8 mouse cellular contexts compared by ENCODE assay signal in the genomic region with DNA sequence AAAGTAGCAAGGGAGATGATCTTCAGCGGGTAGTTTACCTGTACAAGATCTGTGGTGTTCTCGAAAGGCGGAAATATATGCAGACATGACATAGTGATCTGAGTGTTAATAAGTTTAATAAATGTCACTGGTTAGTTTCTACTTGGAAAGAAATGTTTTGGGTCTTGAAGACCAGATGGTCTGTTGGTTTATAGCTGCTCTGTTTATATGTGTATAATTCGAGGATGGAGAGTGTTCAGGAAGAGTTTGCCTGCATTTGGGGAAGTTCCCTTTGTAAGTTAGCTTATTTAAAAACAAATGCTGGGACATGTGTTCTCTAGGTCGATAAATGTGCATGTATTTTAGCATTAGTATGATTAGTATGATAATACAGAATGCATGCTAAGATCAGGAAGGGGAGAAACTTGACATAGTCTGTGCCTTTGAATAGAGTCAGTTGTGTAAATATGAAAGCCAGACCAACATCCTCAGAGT. TPM values are rescaled to one million over a fixed set of nuclear protein-coding genes. Genes with fewer than 3 reads are reported as not detected.
A peak's percentile ranks its signal among the peaks of the same experiment; 100 is the strongest.
DNase-seq lines count a peak whose midpoint lies in the region; ATAC-seq and TF ChIP-seq lines count a peak whose summit lies in the region.

No protein-coding gene starts in this region.

- H3K9ac ChIP-seq in embryonic facial prominence, embryonic 15.5 days = peak overlapping the region; percentile 96
- H3K9ac ChIP-seq in limb, embryonic 11.5 days (ENCODE audit: low read length) = peak overlapping the region; percentile 96

- H3K27me3 ChIP-seq in megakaryocyte, embryonic 14.5 days (replicated peaks) = no peaks in the 10 kb centered on the region
- H3K27me3 ChIP-seq in embryonic facial prominence, embryonic 15.5 days = no peaks in the 10 kb centered on the region
- H3K27me3 ChIP-seq in limb, embryonic 11.5 days (ENCODE audit: control insufficient read depth, insufficient read depth, low read length) = no peaks in the 10 kb centered on the region
- no peaks in the 10 kb centered on the region for H3K27me3 ChIP-seq in small intestine, adult 2 months (ENCODE audit: control insufficient read depth, insufficient read depth, low read length)

- no peak for DNase-seq in limb, embryonic 11.5 days (ENCODE audit: low spot score)
- no peak for DNase-seq in thymus, postnatal 14 days
- no peak for DNase-seq in spleen, postnatal 14 days (ENCODE audit: low spot score in 2 of 2)
- no peak for DNase-seq in MN1 (ENCODE audit: low spot score)

- no peak for TF ChIP-seq CTCF in small intestine, adult 2 months (IDR thresholded peaks at IDR 0.05; ENCODE audit: extremely low read depth, insufficient read length, insufficient replicate concordance, low read depth, low read length)

- 0% methylated on average over 5 of the region's 5 CpGs for WGBS in embryonic facial prominence, embryonic 15.5 days
- 4% methylated on average over 5 of the region's 5 CpGs for WGBS in limb, embryonic 11.5 days
- under 1% methylated on average over 5 of the region's 5 CpGs for WGBS in small intestine, adult 2 months

- H3K4me2 ChIP-seq in embryonic facial prominence, embryonic 15.5 days (replicated peaks) = peak overlapping the region; percentile 51
- H3K4me2 ChIP-seq in limb, embryonic 11.5 days (ENCODE audit: low read depth, severe bottlenecking) = peak overlapping the region; percentile 73

- H3K9me3 ChIP-seq in megakaryocyte, embryonic 14.5 days = no peaks in the 10 kb centered on the region
- no peaks in the 10 kb centered on the region for H3K9me3 ChIP-seq in embryonic facial prominence, embryonic 15.5 days (replicated peaks)
- no peaks in the 10 kb centered on the region for H3K9me3 ChIP-seq in limb, embryonic 11.5 days (ENCODE audit: control insufficient read depth, low read length)

- H3K4me3 ChIP-seq in megakaryocyte, embryonic 14.5 days (replicated peaks) = peak overlapping the region; percentile 99
- H3K4me3 ChIP-seq in embryonic facial prominence, embryonic 15.5 days (replicated peaks) = peak overlapping the region; percentile 89
- H3K4me3 ChIP-seq in limb, embryonic 11.5 days (ENCODE audit: low read depth, low read length) = peak overlapping the region; percentile 92
- peak overlapping the region; percentile 88 for H3K4me3 ChIP-seq in small intestine, adult 2 months (ENCODE audit: low read depth, low read length)

- no peak for TF ChIP-seq POLR2A in small intestine, adult 2 months (IDR thresholded peaks at IDR 0.05; ENCODE audit: low read depth, low read length)

- ATAC-seq in megakaryocyte, adult 5-6 weeks (ENCODE audit: poor library complexity, severe bottlenecking) = no peak
- ATAC-seq in embryonic facial prominence, embryonic 15.5 days (ENCODE audit: insufficient number of reproducible peaks, low FRiP score, low TSS enrichment, low read depth) = no peak
- no peak for ATAC-seq in limb, embryonic 11.5 days (ENCODE audit: insufficient number of reproducible peaks, low FRiP score, low TSS enrichment, low read depth)

- peaks cover 54% of the 10 kb centered on the region for H3K4me1 ChIP-seq in megakaryocyte, embryonic 14.5 days
- peaks cover 23% of the 10 kb centered on the region for H3K4me1 ChIP-seq in embryonic facial prominence, embryonic 15.5 days
- peaks cover 4% of the 10 kb centered on the region; the same call in 1 of the 2 replicates for H3K4me1 ChIP-seq in limb, embryonic 11.5 days (ENCODE audit: control insufficient read depth, insufficient read depth, low read length)
- H3K4me1 ChIP-seq in small intestine, adult 2 months (ENCODE audit: control insufficient read depth, insufficient read depth, insufficient read length, low read length) = no peaks in the 10 kb centered on the region

- H3K27ac ChIP-seq in embryonic facial prominence, embryonic 15.5 days (replicated peaks) = peak overlapping the region; percentile 100
- peak overlapping the region; percentile 99; the same call in 1 of the 2 replicates for H3K27ac ChIP-seq in limb, embryonic 11.5 days (replicated peaks; ENCODE audit: low read depth, low read length)
- H3K27ac ChIP-seq in small intestine, adult 2 months (ENCODE audit: insufficient read depth, low read depth, low read length) = peak overlapping the region; percentile 98

- H3K36me3 ChIP-seq in megakaryocyte, embryonic 14.5 days (replicated peaks; ENCODE audit: low read length) = no peaks in the 10 kb centered on the region
- no peaks in the 10 kb centered on the region for H3K36me3 ChIP-seq in embryonic facial prominence, embryonic 15.5 days
- H3K36me3 ChIP-seq in limb, embryonic 11.5 days (ENCODE audit: control insufficient read depth, insufficient read depth, low read length) = no peaks in the 10 kb centered on the region
- no peaks in the 10 kb centered on the region for H3K36me3 ChIP-seq in small intestine, adult 2 months (ENCODE audit: control insufficient read depth, insufficient read depth, low read length)

RNA-seq across cellular contexts. Expression of a gene that starts 0.4 kb away (rescaled TPM):
- 21.0 and 86.4 TPM in 2 replicates for polyA plus RNA-seq in megakaryocyte, embryonic 14.5 days (2012; ENCODE audit: insufficient read depth, low replicate concordance)
- total RNA-seq in megakaryocyte, adult 5-6 weeks (2015) = 70.6 and 75.4 TPM in 2 replicates
- total RNA-seq in megakaryocyte, adult 5-6 weeks (2017) = 45.6 and 51.5 TPM in 2 replicates
- polyA plus RNA-seq in embryonic facial prominence, embryonic 15.5 days (2015; fragmentation: Nextera tagmentation; extraction: Ambion mirVana) = 145 and 155 TPM in 2 replicates
- polyA plus RNA-seq in limb, embryonic 11.5 days (2014; fragmentation: Nextera tagmentation; extraction: Ambion mirVana) = 167 and 178 TPM in 2 replicates
- 12.9 and 26.8 TPM in 2 replicates for polyA plus RNA-seq in small intestine, adult 2 months (2012; rRNA removed)

RNA-seq across cellular contexts. Expression of a gene that starts 0.9 kb away (rescaled TPM):
- 0.45 and 0.95 TPM in 2 replicates for polyA plus RNA-seq in megakaryocyte, embryonic 14.5 days (2012; ENCODE audit: insufficient read depth, low replicate concordance)
- 29.0 and 32.4 TPM in 2 replicates for total RNA-seq in megakaryocyte, adult 5-6 weeks (2015)
- total RNA-seq in megakaryocyte, adult 5-6 weeks (2017) = 18.4 and 28.1 TPM in 2 replicates
- polyA plus RNA-seq in embryonic facial prominence, embryonic 15.5 days (2015; fragmentation: Nextera tagmentation; extraction: Ambion mirVana) = 22.0 and 22.6 TPM in 2 replicates
- polyA plus RNA-seq in limb, embryonic 11.5 days (2014; fragmentation: Nextera tagmentation; extraction: Ambion mirVana) = 17.8 and 19.2 TPM in 2 replicates
- polyA plus RNA-seq in small intestine, adult 2 months (2012; rRNA removed) = 1.7 and 3.9 TPM in 2 replicates

RNA-seq across cellular contexts. Expression of a gene that starts 37.6 kb away (rescaled TPM):
- polyA plus RNA-seq in megakaryocyte, embryonic 14.5 days (2012; ENCODE audit: insufficient read depth, low replicate concordance) = 11.3 and 22.7 TPM in 2 replicates
- 4.8 and 7.5 TPM in 2 replicates for total RNA-seq in megakaryocyte, adult 5-6 weeks (2015)
- 9.9 and 16.2 TPM in 2 replicates for total RNA-seq in megakaryocyte, adult 5-6 weeks (2017)
- polyA plus RNA-seq in embryonic facial prominence, embryonic 15.5 days (2015; fragmentation: Nextera tagmentation; extraction: Ambion mirVana) = 39.8 and 42.8 TPM in 2 replicates
- 51.5 and 53.3 TPM in 2 replicates for polyA plus RNA-seq in limb, embryonic 11.5 days (2014; fragmentation: Nextera tagmentation; extraction: Ambion mirVana)
- polyA plus RNA-seq in small intestine, adult 2 months (2012; rRNA removed) = 7.6 and 12.4 TPM in 2 replicates
